Mouse (Mus musculus): ENCODE data around the gene Gm37240. TPM values are rescaled to one million over a fixed set of nuclear protein-coding genes. Genes with fewer than 3 reads are reported as not detected.

Gm37240 gene
- polyA plus RNA-seq, 1 experiment, result 0.26 TPM

DNA sequence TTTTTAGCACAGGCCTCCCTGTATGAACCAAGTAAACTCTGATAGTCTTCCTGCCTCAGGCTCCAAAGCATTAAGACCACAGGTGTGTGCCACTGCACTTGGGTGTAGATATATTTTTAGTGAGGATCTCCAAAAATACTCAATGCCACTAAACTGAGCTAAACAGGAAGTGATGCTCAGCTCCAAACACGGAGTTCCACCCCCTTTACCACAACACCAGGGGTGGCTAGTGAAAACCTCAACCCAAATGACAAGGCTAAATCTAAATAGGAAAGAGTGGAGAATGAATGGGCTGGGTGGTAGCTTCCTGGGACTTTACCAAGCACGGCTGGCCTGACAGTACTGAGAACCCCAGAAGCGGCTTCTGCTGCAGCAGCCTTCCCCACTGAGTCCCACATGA lies 194.3 kb downstream of the Gm37240 start:
- no peak for DNase-seq (ENCODE audit: extremely low spot score in 1 of 2, low spot score in 1 of 2)

DNA sequence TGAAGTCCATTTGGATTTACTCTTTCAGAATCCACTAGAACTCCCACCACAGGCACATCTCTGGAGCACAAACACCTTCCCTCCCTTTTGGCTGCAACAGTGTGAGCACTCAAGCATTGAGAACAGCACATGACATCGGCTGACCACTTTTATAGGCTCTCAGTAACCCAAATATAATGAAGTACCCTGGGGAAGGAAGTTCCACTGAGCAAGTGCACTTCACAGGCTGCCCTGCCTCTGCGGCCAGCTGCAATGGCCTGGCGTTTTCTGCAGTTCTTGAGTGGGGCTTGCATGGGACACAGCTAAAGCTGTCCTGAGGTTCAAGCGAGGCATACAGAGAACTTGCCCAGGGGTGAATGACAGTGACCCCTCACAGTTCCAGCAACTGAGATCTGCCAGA lies 196.2 kb downstream of the Gm37240 start:
- no peak for DNase-seq (ENCODE audit: extremely low spot score in 1 of 2, low spot score in 1 of 2)

DNA sequence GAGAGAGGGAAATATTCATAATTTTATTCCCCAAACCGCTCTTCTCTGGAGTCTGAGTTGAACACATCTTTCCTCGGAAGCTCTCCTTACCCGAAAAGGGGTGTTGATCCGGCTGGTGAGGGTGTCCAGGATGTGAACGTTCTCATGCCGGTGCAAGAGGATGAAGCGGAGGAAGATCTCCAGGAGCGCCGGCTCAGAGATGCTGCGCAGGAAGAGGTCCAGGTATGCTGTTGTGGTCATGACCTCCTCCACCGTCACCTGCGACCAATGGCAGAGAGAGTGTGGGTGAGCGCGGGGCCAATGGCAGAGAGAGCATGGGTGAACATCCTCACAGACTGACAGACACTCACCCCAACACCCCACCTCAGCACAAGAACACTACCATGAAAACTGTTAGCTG lies 199.0 kb downstream of the Gm37240 start:
- DNase-seq (ENCODE audit: extremely low spot score in 1 of 2, low spot score in 1 of 2), result no peak

DNA sequence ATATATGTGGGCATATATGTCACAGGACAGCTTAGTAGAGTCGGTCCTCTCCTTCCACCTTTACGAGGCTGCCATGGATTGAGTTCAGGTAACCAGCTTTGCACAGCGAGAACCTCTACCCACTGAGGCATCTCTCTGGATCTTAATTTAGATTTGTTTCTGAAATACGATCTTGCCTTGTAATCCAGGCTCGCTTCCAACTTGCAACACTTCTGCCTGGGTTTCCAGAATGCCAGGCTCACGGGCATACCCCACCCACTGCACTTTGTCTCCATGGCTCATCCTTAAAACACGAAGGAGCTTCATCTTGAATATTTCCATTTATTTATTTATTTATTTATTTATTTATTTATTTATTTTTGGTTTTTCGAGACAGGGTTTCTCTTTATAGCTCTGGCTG lies 202.0 kb downstream of the Gm37240 start:
- DNase-seq (ENCODE audit: extremely low spot score in 1 of 2, low spot score in 1 of 2), result peak in 1 of 2 experiments; percentile 30

DNA sequence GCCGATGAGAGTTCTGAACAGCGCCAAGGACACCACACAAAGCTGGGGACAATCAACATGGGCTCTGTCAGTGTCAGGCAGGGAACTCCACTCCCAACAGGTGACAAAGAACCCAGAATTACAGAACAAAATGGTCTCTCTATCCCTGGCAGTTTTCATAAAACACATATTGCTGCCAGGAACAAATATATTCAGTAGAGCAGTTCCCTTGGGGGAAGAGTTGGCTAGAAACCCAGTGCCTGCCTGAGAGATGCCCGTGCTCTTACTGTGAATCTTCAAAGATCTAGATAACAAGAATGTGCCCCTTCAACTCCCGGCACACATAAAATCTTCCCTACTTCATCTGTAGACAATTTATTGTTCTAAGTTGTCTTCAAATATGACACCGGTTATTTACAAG lies 203.7 kb downstream of the Gm37240 start:
- DNase-seq (ENCODE audit: extremely low spot score in 1 of 2, low spot score in 1 of 2), result peak in 1 of 2 experiments; percentile 35

DNA sequence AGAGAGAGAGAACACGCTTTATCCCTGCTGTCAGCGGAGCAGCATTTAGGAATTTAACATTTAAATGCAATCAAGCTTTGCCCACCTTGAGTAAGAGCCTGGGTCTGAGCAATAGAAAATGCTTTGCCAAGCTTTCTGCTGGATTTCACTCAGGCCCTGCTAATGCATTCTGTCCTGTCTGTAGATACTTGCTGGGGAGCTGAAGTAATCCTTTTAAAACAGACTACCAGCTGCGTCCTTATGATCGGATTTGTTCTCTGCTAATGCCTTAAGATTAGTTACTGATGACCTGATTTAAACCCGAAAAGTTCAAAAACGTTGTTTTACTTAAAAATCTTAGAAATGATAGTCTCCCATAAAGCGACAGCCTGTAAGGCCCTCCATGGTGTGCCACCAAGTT lies 206.2 kb downstream of the Gm37240 start:
- DNase-seq (ENCODE audit: extremely low spot score in 1 of 2, low spot score in 1 of 2), result no peak

DNA sequence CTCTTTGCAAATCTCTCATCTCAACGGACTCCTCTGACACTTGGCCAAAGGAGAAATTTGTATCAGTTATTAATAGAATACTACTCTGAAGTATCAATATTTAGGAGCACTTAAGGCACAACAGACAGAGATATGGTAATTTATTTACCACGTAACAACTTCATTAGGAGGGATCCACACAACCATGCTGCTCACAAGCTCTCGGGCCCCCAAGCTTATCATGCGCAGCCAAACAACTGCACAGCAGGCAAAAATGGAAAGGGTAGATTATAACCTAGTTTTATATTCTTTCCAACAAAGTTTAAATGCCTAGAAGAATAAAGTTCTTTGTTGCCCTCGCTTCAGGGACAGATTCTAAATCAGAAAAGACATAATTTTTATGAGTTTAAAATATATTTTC lies 207.4 kb downstream of the Gm37240 start:
- no peak for DNase-seq (ENCODE audit: extremely low spot score in 1 of 2, low spot score in 1 of 2)

DNA sequence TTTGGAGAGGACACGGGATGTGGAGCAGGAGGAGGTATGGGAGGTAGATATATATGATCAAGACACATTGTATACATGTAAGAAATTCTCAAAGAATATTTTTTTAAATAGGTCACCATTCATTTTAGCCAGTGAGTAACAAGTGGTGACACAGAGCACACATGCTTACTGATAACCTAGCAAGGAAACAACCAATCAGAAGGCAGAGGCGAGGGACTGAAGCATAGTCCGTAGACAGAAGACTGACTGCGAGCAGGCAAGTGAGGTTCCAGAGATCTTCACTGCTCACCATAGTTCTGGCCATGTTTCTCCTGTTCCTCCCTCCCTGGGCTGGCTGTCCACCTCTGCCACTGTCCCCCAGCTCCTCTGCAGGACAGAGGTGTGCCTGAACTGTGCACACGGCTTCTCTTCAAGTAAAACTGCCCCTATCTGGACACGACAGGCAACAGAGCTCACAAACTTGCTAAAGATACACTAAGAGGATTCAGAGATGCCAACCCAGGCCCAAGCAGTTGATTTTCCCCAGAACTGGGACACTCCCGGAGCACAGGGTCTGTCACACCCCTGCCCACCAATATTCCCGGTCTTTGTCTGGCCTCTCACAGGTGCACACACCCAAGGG lies 207.9 kb downstream of the Gm37240 start:
- no peak for DNase-seq (ENCODE audit: extremely low spot score in 1 of 2, low spot score in 1 of 2)

DNA sequence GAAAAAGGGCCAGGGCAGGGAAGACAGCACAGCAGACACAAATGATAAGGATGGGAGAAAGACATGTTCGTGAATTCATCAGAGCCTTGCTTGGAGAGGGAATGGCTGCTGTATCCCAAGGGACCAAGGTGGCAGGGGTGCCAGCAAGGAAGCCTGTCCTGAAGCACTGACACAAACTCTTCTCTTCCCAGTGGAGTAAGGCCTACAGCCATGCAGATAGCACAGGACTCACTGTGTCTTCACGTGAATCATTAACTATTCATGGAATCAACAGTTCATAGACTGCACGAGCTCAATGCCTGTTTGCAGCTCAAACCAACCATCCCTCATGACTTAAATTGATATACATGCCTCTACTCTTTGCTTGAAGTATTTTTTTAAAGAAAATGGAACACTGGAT lies 209.4 kb downstream of the Gm37240 start:
- no peak for DNase-seq (ENCODE audit: extremely low spot score in 1 of 2, low spot score in 1 of 2)

DNA sequence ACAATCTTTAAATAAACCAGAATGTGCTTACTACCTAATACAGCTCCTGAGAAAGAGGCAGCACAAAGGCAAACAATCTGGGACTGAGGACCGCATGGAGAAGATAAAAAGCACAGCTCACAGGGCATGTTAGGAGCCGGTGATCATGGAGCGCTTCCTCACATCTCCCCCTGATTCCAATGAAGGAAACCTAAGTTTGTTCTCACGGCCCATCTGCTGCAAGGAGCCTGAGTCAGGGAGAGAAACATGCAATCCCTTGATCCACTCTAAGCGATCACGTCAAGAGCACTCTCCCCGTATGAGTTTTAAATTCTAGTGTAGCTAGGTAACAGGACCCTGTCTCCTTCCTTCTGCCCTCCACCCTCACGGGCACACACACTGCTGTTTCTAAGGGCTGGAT lies 210.2 kb downstream of the Gm37240 start:
- DNase-seq (ENCODE audit: extremely low spot score in 1 of 2, low spot score in 1 of 2), result no peak

DNA sequence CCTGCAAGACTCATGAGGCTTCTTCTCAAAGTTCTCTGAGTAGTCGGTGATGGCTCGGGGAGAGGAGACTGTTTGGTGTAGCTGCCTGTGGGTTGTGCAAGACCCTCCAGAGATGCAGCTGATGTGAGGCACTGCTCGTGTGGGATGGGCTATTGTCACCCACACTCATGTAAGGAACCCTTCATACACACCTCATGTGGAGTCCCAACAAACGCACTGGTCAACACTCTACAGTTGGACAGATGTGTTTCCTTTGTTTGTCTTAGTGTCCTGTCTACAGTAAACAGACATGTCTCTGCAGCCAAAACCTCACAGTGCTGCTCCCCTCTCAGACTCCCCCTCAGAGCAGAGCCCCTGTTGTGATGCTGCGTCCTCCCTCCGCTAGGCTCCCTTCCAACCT lies 217.5 kb downstream of the Gm37240 start:
- no peak for DNase-seq (ENCODE audit: extremely low spot score in 1 of 2, low spot score in 1 of 2)

DNA sequence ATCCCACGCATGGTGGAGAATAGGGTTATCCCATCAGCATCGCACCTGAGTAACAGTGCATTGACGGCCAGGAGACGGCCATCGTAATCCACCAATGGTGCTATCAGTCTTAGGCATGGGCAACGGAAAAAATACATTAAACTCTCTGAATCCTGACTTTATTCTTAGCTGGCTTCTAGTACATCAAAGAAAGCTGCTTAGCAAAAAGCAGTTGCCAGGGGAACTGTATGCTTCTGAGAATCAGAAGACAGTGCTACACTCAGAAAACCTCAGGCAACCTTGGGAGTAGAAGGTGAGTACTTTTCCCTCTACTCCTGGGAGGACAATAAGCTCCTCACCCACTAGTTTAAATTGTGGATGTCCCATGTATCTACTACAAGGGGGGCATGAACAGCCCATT lies 219.6 kb downstream of the Gm37240 start:
- DNase-seq (ENCODE audit: extremely low spot score in 1 of 2, low spot score in 1 of 2), result peak in 1 of 2 experiments; percentile 56

DNA sequence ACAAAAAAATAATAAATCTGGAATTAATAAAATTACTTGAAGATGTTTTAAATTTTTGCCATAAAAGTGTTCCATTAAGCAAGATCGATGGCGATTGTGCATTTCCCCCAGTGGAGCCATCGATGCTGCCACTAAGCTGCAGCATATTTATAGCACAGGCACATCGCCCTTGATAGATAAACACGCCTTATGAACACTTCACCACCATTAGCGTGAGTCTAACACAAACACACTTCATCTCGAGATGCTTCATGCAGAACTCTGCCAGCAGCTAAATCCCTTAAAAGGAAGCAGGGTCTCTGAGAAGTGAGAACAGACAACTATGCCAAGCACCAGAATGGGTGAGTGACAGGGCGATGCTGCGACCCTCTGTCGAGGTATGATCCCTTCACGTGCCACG lies 220.6 kb downstream of the Gm37240 start:
- no peak for DNase-seq (ENCODE audit: extremely low spot score in 1 of 2, low spot score in 1 of 2)

DNA sequence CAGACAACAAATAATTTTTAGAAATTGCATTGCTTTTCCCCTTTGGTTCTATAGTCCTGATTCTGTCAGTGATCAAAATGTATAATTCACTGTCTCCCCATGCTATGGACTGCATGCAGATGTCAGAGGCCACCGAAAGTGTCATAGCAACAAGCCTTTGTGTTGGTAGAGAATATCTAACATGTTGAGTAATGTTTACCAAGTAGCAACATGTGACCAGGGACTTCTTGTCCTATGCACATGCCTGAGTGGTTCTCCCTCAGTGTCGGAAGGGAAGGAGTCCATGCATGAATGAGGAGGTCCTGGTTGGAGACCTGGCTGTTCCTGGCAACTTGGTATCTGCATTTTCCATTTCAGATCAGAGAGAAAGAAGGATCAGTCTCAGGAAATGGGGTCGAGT lies 221.2 kb downstream of the Gm37240 start:
- no peak for DNase-seq (ENCODE audit: extremely low spot score in 1 of 2, low spot score in 1 of 2)

DNA sequence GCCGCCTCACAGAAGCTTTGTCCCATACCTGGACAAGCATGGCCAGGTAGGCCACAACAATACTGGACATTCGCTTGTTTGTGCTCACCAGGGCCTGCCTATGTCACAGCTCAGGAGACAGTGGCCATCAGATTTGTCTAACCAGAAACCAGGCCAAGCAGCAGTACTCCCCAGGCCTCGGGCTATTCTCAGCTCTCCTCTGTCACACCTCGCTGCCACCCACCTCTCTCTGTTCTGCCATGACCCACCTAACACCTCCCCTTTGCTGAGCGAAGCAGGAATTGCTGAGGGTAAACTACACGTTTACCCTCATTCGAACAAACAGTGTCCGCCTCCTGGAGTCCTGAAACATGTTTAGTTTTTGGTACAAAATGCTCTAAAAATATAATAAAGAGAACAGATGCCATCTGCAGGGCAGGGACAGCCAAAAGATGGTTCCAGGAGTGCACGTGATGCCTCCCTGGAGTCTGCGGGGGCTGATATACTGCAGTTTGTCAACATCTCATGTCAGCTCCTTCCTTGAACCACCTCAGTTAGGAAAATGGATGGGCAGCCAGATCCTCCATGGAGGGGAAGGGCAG lies 222.6 kb downstream of the Gm37240 start:
- peak; percentile 79 to 80 for DNase-seq (ENCODE audit: extremely low spot score in 1 of 2, low spot score in 1 of 2)

DNA sequence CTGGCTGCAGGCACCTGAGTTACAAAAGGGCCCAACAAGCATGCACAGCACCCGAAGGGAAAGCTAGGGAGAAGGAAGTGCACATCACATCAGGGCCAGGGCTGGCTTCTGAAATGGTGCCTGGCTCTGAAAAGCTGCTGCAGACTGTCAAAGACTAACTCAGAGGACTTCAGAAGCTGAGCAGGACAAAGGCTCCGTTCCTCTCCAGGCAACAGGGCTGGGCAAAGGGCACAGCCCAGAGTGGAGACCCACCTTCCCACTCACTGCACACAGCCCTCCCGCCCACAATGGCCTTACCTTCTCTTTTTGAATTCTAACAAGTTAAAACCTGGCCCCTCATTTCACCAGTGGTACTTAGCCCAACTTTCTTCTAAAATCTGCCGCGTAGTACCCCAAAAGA lies 223.5 kb downstream of the Gm37240 start:
- no peak for DNase-seq (ENCODE audit: extremely low spot score in 1 of 2, low spot score in 1 of 2)

DNA sequence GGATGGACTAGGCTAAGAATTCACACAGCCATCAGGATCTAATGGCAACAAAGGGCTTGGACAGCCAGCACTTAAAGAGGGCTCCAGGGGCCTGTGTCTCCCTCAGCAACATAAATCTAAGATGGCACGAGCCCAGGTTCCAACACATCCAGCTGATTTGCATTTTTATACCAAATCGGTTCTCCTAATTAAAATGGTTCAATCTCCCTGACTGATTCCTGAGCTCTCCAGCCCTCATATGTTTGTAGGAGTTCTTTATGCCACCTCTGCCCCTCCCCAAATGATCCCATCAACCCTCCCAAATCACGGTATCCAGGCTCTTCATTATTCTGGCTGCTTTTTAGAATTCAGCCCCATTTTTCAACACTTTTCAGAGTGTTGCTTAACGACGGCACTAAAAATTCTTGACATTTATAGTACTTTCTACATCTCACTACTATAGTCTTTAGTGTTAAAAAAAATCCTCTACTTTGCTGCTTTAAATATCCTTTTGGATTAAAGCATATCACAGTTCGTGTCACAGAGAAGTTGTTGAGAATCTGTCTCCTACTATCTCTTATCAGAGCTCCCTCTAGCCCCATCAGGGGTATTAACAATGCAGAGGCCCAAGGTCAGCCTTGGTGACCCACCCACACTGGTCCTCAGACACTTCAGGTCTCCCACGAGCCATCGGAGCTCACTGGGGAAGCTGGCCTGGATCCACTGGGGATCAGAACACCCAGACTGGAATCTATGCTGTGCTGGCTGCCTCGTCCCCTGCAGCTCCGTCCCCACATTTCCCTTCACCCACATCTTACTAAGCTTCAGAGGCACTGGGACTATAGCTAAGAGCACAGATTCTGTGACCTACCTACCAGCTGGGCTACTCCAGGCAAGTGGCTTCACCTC lies 225.1 kb downstream of the Gm37240 start:
- DNase-seq (ENCODE audit: extremely low spot score in 1 of 2, low spot score in 1 of 2), result peak in 1 of 2 experiments; percentile 57

DNA sequence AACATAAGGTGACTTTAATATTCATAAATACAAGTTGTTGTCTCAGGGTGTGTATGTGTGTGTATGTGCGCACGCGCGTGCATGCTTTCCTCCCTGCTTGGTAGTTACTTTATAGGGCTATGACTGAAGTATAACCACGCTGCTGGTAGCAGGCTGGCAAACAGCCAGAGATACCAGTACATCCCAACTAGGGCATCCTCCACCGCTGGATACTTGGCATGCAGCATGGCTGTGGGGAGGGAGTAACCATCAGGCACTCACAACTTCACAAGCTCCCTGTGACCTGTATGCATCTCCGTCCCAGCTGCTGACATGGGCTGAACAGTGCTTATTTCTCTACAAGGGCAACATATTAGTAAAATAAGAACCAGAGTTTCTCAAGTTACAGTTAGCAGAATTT lies 227.6 kb downstream of the Gm37240 start:
- DNase-seq (ENCODE audit: extremely low spot score in 1 of 2, low spot score in 1 of 2), result no peak

DNA sequence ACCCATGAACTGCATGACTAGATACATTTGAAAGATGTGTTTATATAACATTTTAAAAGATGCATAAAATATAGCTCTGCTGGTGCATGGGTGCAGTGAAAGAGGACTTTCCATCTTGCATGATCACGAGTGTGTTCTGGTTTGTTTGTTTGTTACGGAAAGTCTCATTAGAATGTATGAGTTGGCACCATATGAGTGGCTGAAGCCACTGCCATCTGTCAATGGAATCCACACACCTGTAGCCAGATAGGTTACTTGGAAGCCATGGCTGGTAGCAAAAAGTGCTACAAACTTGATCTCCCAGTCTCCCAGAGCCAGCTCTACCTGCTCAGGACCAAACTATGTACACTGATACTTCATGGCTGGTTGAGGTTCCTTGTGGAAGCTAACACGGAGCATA lies 231.8 kb downstream of the Gm37240 start:
- no peak for DNase-seq (ENCODE audit: extremely low spot score in 1 of 2, low spot score in 1 of 2)

DNA sequence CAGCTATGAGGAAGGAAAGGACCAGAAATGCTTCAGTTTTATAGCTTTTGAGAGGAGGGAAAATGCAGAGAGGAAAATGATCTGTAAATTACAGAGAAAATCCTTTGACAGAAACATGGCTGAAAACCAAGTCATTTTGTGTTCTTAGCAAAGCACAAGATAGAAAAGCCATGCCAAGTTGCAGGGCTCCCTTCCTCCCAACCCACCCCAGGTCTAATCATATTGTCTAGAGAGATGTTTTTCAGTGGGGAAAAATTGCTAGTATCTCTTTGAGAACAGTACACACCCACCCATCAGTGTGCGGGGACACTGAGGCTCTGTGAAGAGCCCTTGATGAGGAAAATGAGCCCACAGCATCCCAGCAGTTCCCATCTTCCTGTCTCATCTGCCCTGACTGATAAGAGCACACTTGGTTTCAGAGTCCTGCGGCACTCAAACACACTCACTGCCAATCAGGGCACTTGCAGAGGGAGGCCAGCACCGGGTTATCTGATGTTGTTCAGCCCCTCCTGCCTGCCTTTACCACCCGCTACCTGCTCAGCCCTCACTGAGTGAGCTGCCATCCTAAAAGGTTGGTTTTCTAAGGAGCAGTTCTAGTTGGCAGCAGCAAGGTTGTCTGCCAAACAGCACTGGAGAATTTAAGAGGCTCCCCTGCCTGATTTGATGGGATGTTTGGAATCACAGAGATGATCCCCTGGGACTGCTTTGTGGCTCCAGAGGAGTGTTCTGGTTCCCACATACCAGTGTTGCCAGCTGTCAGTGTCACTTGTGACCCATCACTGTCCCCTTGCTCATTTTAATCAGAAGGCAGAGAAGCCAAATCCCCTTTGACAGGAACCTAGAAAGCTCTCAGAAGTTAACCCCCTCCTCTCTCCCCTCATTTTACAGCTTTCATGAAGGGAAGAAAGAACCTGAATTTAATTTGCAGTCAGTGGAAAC lies 234.3 kb downstream of the Gm37240 start:
- DNase-seq (ENCODE audit: extremely low spot score in 1 of 2, low spot score in 1 of 2), result no peak

DNA sequence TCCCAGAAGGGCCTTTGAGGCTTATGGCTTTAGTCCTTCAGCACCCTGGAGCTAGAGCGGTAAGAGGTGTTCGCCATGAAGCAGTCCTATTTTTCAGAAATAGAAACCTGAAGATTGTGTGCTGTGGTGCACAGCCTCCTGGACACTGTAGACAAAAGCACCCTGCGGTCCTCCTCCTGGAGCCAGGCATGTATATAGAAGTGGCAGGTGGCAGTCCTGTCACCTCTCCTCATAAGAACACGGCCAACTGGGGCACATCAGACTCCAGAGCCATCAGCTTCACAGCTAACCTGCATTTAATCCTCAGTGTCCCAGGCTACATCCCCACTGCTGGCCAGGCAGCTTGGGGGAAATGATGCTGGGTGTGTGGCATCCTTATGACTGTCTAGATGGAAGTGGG lies 238.1 kb downstream of the Gm37240 start:
- DNase-seq (ENCODE audit: extremely low spot score in 1 of 2, low spot score in 1 of 2), result no peak

Measured in frontal cortex, adult 2 months (tissue).